Mouse (Mus musculus) spleen, adult 12 weeks (tissue): Measurements from ENCODE around the gene Plekhs1.
"Not testable (repeated sequence)": the region's sequence is repeated elsewhere in the genome, so short reads cannot be mapped to it uniquely, and the experiment has no call there.

Experiments used
- DNase-seq: peaks from one replicate; pipeline ENCODE4 v3.0.0; 2022; ENCODE audit warnings: low spot score

The Plekhs1 gene

DNA sequence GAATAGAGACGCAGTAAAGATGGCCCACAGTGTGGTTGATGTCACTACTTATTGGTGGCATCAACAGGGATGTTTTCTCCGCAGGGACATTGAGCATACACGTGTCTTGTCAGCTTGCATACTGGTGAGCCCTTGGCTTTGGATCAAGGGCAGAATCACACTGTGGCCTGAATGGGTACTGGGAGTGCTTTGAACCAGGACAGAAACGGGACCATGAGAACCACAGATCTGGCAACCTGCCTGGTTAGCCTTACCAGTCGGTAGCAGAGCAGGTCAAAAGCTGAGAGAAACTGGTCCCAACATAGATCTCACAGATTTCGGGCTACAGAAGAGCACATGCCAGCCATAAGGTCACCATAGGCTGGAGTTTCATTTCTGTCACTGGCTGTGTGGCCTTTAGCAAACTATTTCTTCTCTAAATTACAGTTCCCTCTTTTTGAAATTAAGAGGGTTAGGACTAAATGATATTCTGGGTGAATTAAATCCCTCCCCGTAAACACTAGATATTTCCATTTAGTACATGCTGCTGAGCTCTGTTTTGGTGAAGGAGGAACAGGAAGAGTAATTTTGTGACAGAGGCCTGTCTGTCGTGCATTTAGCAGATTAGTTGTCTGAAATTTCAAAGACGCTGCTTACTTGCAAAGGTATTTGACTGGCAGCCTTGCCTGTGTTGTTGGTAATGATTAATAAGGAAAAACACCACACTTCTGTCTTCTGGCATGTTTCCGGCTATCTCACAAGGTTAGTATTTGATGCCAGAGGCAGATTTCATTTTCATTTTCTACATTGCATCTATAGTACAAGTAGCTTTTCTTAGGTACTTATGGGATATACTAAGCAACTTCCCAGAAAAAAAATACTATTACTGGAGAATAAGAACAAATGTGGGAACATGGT, 2.0 kb upstream of the Plekhs1 start:
- no peak for DNase-seq

DNA sequence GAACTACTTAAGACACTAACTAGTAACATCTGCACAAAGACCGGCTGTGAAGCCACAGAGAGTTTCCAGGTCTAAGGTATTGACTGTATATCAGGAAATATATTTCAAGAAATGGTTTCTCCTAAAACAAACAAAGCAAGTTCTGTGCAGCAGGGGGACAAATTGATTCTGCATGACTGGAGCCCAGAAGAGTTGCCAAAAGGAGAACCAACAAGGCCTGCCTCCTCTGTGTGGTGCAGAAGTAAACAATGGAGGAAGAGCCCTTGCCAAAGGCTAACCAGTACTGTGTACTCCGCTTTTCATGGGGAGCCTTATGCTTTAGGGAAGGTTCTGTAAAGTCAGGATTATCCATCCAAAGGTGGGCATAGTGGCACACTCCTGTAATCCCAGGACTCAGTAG, 1.2 kb upstream of the Plekhs1 start:
- no peak for DNase-seq

GRCm38 (mm10) chr19:56462786-56463185, 1.3 kb downstream of the Plekhs1 start:
- DNase-seq: no peak

DNA sequence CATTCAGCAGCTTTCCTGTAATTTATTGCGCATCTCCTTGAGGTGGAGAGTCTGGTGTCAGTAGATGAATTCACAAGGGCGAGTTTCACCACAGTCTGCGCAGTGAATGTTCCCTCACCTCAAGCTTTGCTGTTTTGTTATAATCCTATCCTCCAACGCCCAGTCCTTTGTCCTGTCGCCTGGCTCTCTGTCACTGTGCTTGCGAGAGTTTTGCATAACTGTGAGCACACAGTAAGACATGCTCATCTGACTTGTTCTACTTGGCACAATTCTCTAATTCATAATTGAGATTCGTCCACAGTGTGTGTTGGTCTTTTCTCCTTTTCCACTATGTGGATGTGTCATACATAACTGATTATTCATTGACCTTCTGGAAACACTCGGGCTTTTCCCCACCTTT, 5.0 kb downstream of the Plekhs1 start:
- no peak for DNase-seq

DNA sequence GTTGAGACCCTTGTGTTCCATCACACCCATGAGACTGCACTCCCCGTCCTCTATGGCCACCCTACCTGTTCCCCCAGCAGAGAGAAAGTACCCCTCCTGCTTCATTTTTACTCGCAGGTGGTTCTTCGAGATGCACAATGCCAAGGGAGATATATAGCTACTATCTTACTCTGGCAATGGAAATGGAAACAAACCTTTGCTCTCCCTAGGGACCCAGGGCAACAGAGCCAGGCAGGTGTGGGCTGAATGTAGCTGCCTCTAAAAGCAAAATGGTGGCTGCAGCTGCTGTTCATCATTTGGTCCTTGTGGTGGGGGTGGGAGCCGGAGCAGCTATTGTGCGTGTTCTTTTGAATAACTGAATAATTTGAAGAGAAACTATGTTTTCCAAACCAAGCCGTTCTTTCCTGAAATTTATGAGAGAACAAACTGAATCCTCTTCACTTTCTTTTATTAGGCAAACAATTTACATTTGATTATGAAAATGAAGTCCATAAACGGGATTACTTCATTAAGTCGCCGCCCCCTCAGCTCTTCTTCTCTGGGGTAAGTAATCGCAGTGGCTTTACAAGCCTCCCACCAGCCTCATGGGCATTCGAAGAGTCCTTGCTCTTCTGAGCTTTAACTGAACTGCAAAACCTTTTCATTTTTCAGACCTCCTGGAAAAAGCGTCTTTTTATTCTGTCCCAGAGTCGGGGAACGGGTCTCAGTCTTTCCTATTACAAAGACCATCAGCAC, 9.0 kb downstream of the Plekhs1 start:
- DNase-seq: no peak

- no peak for DNase-seq
Measured at GRCm38 (mm10) chr19:56471934-56472333, 10.5 kb downstream of the Plekhs1 start.

DNA sequence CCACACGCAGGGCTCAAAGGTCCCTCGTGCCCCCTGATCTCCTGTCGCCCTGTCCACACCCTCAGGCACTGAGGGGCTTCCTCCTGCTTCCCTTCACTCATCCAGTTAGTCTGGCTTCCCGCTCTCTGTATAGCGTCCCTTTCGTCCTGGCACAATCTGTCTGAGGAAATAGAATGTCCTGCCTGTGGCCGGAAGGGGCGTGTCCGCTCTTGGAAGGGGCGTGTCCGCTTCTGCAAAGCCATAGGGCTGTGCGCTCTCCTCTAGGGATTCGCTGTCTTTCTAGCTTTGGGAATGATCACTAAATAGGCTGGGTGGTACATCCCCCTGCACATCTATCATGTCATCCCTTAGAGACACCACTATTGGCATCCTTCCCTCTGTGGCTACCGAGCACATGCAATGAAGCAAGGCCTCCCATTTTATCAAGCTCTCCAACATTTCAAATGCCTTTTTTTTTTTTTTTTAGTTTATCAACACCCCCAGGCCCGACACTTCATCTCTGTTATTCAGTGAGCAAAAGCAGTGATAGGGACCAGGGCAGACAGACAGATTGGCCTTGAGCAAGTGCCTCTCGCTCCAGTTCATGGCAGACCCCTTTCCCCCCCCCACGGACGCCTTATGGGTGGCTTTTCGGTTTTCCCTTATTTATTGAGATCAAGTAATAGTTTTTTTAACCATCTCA, 13.6 kb downstream of the Plekhs1 start:
- DNase-seq: no peak

GRCm38 (mm10) chr19:56476546-56476945, 15.1 kb downstream of the Plekhs1 start:
- no peak for DNase-seq

DNA sequence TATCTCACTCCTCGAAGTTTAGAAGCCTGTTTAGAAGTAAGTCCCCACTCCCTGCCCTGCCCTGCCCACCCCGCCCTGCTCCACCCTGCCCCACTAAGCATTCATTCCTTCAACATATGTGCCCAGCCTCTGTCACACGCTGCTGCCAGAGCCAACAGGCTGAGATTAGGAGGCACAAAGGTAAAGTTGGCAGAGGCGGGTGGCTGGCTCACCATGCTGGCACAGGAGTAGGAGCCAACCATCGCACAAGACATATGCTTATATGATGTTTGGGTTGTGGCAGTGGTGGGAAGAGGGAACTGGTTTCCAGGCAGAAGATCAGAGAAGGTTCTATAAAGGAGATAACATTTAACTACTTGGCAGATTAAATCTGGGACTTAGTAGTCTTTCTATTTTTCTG, 15.8 kb downstream of the Plekhs1 start:
- DNase-seq: no peak

- DNase-seq: no peak
Measured at GRCm38 (mm10) chr19:56477832-56478231, 16.4 kb downstream of the Plekhs1 start.

DNA sequence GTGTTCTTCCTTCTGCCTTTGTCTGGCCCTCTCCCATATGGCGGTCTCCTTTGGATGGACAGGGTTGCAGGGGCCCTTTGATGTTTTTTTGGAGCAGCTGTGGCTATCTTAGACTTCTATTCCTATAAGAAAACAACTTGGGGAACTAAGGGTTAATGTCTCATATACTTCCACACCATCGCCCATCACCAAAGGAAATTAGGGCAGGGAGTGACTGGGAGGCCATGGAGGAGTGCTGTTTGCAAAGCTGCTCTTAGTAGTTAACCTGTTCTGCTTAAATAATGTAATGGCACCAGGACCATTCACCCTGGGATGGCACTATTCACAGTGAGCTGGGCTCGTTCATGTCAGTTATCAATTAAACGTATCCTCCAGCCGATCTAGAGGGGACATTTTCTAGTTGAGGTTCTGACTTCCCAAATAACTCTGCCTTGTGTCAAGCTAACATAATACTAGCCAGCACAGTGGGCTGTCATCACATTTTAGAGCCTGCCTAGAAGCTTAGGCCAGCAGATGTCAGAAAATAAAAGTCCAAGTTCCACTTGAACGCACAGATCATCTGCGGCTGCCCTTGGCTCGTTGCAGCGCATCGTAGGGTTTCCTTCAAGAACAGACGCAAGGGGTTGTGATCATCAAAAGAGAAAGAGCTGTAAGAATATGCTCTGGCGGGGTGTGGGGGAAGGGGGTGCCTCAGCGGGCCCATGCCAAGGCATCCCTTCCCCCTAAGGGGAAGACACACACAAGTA, 23.4 kb downstream of the Plekhs1 start:
- no peak for DNase-seq

DNA sequence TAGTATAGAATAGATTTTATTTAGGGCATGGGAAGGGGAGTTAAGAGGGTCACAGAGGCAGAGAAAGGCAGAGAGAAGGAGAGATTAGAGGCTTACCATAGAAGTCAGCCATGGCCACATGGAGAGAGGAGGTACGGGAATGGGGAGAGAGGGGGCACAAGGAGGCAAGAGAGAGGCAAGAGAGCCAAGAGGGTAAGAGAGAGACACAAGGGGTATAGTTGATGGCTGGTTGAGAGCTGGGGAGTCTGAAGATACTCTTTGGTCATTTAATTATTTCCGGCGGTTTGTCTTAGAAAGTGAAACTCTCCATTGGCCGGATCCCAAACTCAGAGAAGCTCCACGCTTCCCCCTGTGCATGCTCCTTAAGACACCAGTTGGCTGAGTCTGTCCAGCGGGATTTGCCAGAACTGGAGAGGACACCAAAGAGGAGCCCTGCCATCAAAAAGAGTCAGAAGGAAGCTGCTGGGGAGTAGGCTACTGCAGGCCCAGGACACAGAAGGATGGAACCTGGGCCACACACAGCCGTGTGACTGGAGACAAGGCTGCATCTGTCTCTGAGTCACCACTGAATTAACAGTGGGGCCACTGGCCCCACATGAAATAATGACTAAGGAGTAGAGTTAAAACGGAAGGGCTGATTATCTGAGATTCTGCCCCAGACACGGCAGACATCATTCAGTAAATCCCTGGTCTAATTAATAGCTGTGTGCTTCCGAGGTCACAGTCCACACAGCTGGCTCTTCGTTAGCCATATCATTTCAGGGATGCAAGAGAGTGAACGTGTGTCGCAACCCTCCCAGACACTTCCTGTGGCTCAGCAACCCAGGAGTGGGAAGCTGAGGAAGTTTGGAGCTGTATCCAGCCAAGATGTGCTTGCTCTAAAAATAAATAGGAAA, 24.2 kb downstream of the Plekhs1 start:
- DNase-seq: no peak

- DNase-seq: no peak
Measured at GRCm38 (mm10) chr19:56486926-56487325, 25.5 kb downstream of the Plekhs1 start.

- DNase-seq: no peak
Measured at GRCm38 (mm10) chr19:56487339-56487738, 25.9 kb downstream of the Plekhs1 start.

DNA sequence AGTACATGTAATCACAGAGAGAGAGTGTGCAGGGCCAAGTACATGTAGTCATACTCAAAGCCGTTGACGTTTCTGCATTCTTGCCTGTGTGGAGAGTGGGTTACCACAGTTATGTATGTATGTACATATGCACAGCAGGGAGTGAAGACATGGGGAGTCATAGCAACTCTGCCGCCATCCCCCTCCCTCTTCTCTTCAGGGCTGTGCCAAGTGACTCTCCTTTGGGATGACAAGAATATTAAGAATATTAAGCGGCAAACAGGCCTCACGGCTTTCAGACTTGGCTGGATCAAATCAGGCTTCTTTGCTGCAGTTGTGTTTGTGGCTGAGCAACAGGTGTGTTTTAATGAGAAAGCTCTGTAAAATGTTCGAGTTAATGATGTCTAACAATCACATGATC, 28.2 kb downstream of the Plekhs1 start:
- no peak for DNase-seq

- DNase-seq: not testable (repeated sequence)
Measured at GRCm38 (mm10) chr19:56494157-56494556, 32.7 kb downstream of the Plekhs1 start.

- not testable (repeated sequence) for DNase-seq
Measured at GRCm38 (mm10) chr19:56503069-56503468, 41.6 kb downstream of the Plekhs1 start.

DNA sequence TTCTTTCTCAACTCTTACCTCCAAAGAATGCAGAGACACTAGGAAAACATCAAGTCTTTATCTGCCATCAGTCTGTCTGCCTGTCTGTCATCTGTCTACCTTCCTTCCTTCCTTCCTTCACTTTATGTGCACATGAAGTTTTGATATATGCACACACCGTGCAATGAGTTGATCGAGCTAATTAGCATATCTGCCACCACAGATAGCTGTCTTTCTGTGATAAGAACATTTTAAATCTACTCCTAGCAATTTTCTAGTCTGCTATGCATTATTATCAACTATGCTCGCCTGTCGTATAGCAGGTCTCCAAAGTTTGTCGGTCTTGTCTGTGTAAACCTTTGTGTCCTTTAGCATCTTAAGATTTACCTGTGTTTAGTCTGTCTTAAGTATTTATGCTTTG, 42.1 kb downstream of the Plekhs1 start:
- DNase-seq: not testable (repeated sequence)

DNA sequence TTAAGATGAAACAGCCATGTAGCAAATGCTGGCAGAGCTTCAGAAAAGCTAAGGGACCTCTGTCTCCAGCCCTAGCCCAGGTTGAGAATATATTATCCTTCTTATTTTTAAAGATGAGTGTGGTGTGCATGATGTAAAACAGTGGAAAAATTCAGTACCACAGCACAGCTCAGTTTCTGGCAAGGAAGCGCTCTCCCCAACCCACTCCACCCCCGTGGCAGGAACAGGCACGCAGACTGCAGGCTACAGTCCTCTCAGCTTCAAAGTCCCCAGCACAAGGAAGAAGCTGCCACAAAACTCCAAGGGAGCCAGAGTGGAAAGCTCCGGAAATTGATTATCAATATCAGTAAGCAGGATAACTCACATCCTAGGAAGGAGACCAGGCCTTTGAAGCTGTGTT, 49.8 kb downstream of the Plekhs1 start:
- DNase-seq: not testable (repeated sequence)

DNA sequence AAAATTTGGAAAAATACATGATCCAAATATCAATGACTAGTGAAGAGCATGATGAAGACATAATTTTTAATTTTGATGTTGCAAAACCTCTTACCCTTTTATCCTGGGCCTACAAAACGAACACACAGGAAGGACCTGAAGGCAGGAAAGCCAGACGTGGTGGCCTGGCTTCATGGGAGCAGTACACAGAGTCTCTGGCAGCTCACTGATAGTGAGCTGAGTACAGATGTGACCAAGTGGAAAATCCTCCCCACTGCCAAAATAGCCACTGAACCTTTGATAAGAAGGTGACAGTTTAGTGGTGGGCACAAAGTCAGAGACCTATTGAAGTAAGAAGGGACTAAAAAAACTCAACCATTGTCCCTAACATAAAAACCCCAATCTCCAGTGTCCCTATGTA, 52.1 kb downstream of the Plekhs1 start:
- DNase-seq: not testable (repeated sequence)

- not testable (repeated sequence) for DNase-seq
Measured at GRCm38 (mm10) chr19:56519408-56519807, 58.0 kb downstream of the Plekhs1 start.
